Mouse (Mus musculus): ENCODE results near the gene Fam160a1. TPM values are rescaled to one million over a fixed set of nuclear protein-coding genes. Genes with fewer than 3 reads are reported as not detected.

Gene Fam160a1
- polyA plus RNA-seq, 1 experiment: 3.6 TPM

GRCm38 (mm10) chr3:85641751-85642150, 175.3 kb downstream of the Fam160a1 start:
- Histone ChIP-seq H3K27me3 (ENCODE audit: control insufficient read depth, insufficient read depth, low read length, poor library complexity, severe bottlenecking) (no peaks in the 10 kb centered on the region), H3K9me3 (replicated peaks; ENCODE audit: control insufficient read depth, insufficient read depth, low read length, poor library complexity, severe bottlenecking) (no peaks in the 10 kb centered on the region), H3K4me3 (ENCODE audit: low read depth, low read length) (no peak overlapping the region), H3K36me3 (ENCODE audit: control insufficient read depth, insufficient read depth, low read length, poor library complexity, severe bottlenecking) (no peaks in the 10 kb centered on the region), H3K4me1 (ENCODE audit: control insufficient read depth, insufficient read depth, low read length) (no peaks in the 10 kb centered on the region), H3K9ac (ENCODE audit: low read depth, poor library complexity, severe bottlenecking) (no peak overlapping the region), H3K27ac (ENCODE audit: insufficient read depth, low read length) (no peak overlapping the region)
- TF ChIP-seq POLR2A (IDR thresholded peaks at IDR 0.05; ENCODE audit: insufficient read depth, low read length) (no peak), CTCF (IDR thresholded peaks at IDR 0.05; ENCODE audit: low read depth, low read length) (no peak), EP300 (IDR thresholded peaks at IDR 0.05; ENCODE audit: insufficient read depth, low read depth, low read length) (no peak)

- Histone ChIP-seq H3K27ac (ENCODE audit: insufficient read depth, low read length) (no peak overlapping the region), H3K4me3 (ENCODE audit: low read depth, low read length) (no peak overlapping the region), H3K9me3 (replicated peaks; ENCODE audit: control insufficient read depth, insufficient read depth, low read length, poor library complexity, severe bottlenecking) (no peaks in the 10 kb centered on the region), H3K4me1 (ENCODE audit: control insufficient read depth, insufficient read depth, low read length) (no peaks in the 10 kb centered on the region), H3K36me3 (ENCODE audit: control insufficient read depth, insufficient read depth, low read length, poor library complexity, severe bottlenecking) (no peaks in the 10 kb centered on the region), H3K9ac (ENCODE audit: low read depth, poor library complexity, severe bottlenecking) (no peak overlapping the region), H3K27me3 (ENCODE audit: control insufficient read depth, insufficient read depth, low read length, poor library complexity, severe bottlenecking) (no peaks in the 10 kb centered on the region)
- no peak for TF ChIP-seq POLR2A (IDR thresholded peaks at IDR 0.05; ENCODE audit: insufficient read depth, low read length)
- no peak for TF ChIP-seq EP300 (IDR thresholded peaks at IDR 0.05; ENCODE audit: insufficient read depth, low read depth, low read length)
- no peak for TF ChIP-seq CTCF (IDR thresholded peaks at IDR 0.05; ENCODE audit: low read depth, low read length)
Observed at GRCm38 (mm10) chr3:85636716-85637447, 180.2 kb downstream of the Fam160a1 start.

GRCm38 (mm10) chr3:85635591-85635990, 181.5 kb downstream of the Fam160a1 start:
- no peak overlapping the region for H3K9ac ChIP-seq (ENCODE audit: low read depth, poor library complexity, severe bottlenecking)
- H3K4me1 ChIP-seq (ENCODE audit: control insufficient read depth, insufficient read depth, low read length): no peaks in the 10 kb centered on the region
- TF ChIP-seq EP300 (IDR thresholded peaks at IDR 0.05; ENCODE audit: insufficient read depth, low read depth, low read length): no peak
- TF ChIP-seq CTCF (IDR thresholded peaks at IDR 0.05; ENCODE audit: low read depth, low read length): no peak
- no peak for TF ChIP-seq POLR2A (IDR thresholded peaks at IDR 0.05; ENCODE audit: insufficient read depth, low read length)
- H3K27me3 ChIP-seq (ENCODE audit: control insufficient read depth, insufficient read depth, low read length, poor library complexity, severe bottlenecking): no peaks in the 10 kb centered on the region
- H3K36me3 ChIP-seq (ENCODE audit: control insufficient read depth, insufficient read depth, low read length, poor library complexity, severe bottlenecking): no peaks in the 10 kb centered on the region
- no peaks in the 10 kb centered on the region for H3K9me3 ChIP-seq (replicated peaks; ENCODE audit: control insufficient read depth, insufficient read depth, low read length, poor library complexity, severe bottlenecking)
- H3K4me3 ChIP-seq (ENCODE audit: low read depth, low read length): no peak overlapping the region
- no peak overlapping the region for H3K27ac ChIP-seq (ENCODE audit: insufficient read depth, low read length)

- TF ChIP-seq CTCF (IDR thresholded peaks at IDR 0.05; ENCODE audit: low read depth, low read length): no peak
- TF ChIP-seq POLR2A (IDR thresholded peaks at IDR 0.05; ENCODE audit: insufficient read depth, low read length): no peak
- TF ChIP-seq EP300 (IDR thresholded peaks at IDR 0.05; ENCODE audit: insufficient read depth, low read depth, low read length): no peak
- H3K4me1 ChIP-seq (ENCODE audit: control insufficient read depth, insufficient read depth, low read length): no peaks in the 10 kb centered on the region
- no peak overlapping the region for H3K9ac ChIP-seq (ENCODE audit: low read depth, poor library complexity, severe bottlenecking)
- H3K27ac ChIP-seq (ENCODE audit: insufficient read depth, low read length): no peak overlapping the region
- H3K27me3 ChIP-seq (ENCODE audit: control insufficient read depth, insufficient read depth, low read length, poor library complexity, severe bottlenecking): no peaks in the 10 kb centered on the region
- no peaks in the 10 kb centered on the region; the same call in 1 of the 2 replicates for H3K9me3 ChIP-seq (replicated peaks; ENCODE audit: control insufficient read depth, insufficient read depth, low read length, poor library complexity, severe bottlenecking)
- no peaks in the 10 kb centered on the region for H3K36me3 ChIP-seq (ENCODE audit: control insufficient read depth, insufficient read depth, low read length, poor library complexity, severe bottlenecking)
- no peak overlapping the region for H3K4me3 ChIP-seq (ENCODE audit: low read depth, low read length)
Observed at GRCm38 (mm10) chr3:85635126-85635419, 182.0 kb downstream of the Fam160a1 start.

- Histone ChIP-seq H3K36me3 (ENCODE audit: control insufficient read depth, insufficient read depth, low read length, poor library complexity, severe bottlenecking) (no peaks in the 10 kb centered on the region), H3K27ac (ENCODE audit: insufficient read depth, low read length) (no peak overlapping the region), H3K4me1 (ENCODE audit: control insufficient read depth, insufficient read depth, low read length) (no peaks in the 10 kb centered on the region), H3K4me3 (ENCODE audit: low read depth, low read length) (no peak overlapping the region), H3K27me3 (ENCODE audit: control insufficient read depth, insufficient read depth, low read length, poor library complexity, severe bottlenecking) (no peaks in the 10 kb centered on the region), H3K9ac (ENCODE audit: low read depth, poor library complexity, severe bottlenecking) (no peak overlapping the region), H3K9me3 (replicated peaks; ENCODE audit: control insufficient read depth, insufficient read depth, low read length, poor library complexity, severe bottlenecking) (peaks cover 3% of the 10 kb centered on the region)
- no peak for TF ChIP-seq CTCF (IDR thresholded peaks at IDR 0.05; ENCODE audit: low read depth, low read length)
- TF ChIP-seq POLR2A (IDR thresholded peaks at IDR 0.05; ENCODE audit: insufficient read depth, low read length): no peak
- TF ChIP-seq EP300 (IDR thresholded peaks at IDR 0.05; ENCODE audit: insufficient read depth, low read depth, low read length): no peak
Observed at GRCm38 (mm10) chr3:85634389-85635125, 182.5 kb downstream of the Fam160a1 start.

GRCm38 (mm10) chr3:85633733-85634132, 183.4 kb downstream of the Fam160a1 start:
- Histone ChIP-seq H3K27ac (ENCODE audit: insufficient read depth, low read length) (no peak overlapping the region), H3K9ac (ENCODE audit: low read depth, poor library complexity, severe bottlenecking) (no peak overlapping the region), H3K36me3 (ENCODE audit: control insufficient read depth, insufficient read depth, low read length, poor library complexity, severe bottlenecking) (no peaks in the 10 kb centered on the region), H3K4me1 (ENCODE audit: control insufficient read depth, insufficient read depth, low read length) (no peaks in the 10 kb centered on the region), H3K9me3 (replicated peaks; ENCODE audit: control insufficient read depth, insufficient read depth, low read length, poor library complexity, severe bottlenecking) (peaks cover 3% of the 10 kb centered on the region), H3K27me3 (ENCODE audit: control insufficient read depth, insufficient read depth, low read length, poor library complexity, severe bottlenecking) (no peaks in the 10 kb centered on the region), H3K4me3 (ENCODE audit: low read depth, low read length) (no peak overlapping the region)
- no peak for TF ChIP-seq POLR2A (IDR thresholded peaks at IDR 0.05; ENCODE audit: insufficient read depth, low read length)
- TF ChIP-seq EP300 (IDR thresholded peaks at IDR 0.05; ENCODE audit: insufficient read depth, low read depth, low read length): no peak
- no peak for TF ChIP-seq CTCF (IDR thresholded peaks at IDR 0.05; ENCODE audit: low read depth, low read length)
